Mouse (Mus musculus): ENCODE measurements around the gene Tceanc2. TPM values are rescaled to one million over a fixed set of nuclear protein-coding genes. Genes with fewer than 3 reads are reported as not detected.

Gene Tceanc2
- polyA plus RNA-seq, 1 experiment: 15.7 TPM

GRCm38 (mm10) chr4:107183203-107183602, 4.3 kb upstream of the Tceanc2 start:
- Histone ChIP-seq H3K27ac (ENCODE audit: insufficient read depth, low read length) (no peak overlapping the region), H3K36me3 (ENCODE audit: control insufficient read depth, insufficient read depth, low read length, poor library complexity, severe bottlenecking) (peaks cover 13% of the 10 kb centered on the region), H3K27me3 (ENCODE audit: control insufficient read depth, insufficient read depth, low read length, poor library complexity, severe bottlenecking) (no peaks in the 10 kb centered on the region), H3K9me3 (replicated peaks; ENCODE audit: control insufficient read depth, insufficient read depth, low read length, poor library complexity, severe bottlenecking) (no peaks in the 10 kb centered on the region), H3K9ac (ENCODE audit: low read depth, poor library complexity, severe bottlenecking) (no peak overlapping the region), H3K4me1 (ENCODE audit: control insufficient read depth, insufficient read depth, low read length) (peaks cover 2% of the 10 kb centered on the region), H3K4me3 (ENCODE audit: low read depth, low read length) (no peak overlapping the region)
- TF ChIP-seq EP300 (IDR thresholded peaks at IDR 0.05; ENCODE audit: insufficient read depth, low read depth, low read length): no peak
- no peak for TF ChIP-seq CTCF (IDR thresholded peaks at IDR 0.05; ENCODE audit: low read depth, low read length)
- no peak for TF ChIP-seq POLR2A (IDR thresholded peaks at IDR 0.05; ENCODE audit: insufficient read depth, low read length)

DNA sequence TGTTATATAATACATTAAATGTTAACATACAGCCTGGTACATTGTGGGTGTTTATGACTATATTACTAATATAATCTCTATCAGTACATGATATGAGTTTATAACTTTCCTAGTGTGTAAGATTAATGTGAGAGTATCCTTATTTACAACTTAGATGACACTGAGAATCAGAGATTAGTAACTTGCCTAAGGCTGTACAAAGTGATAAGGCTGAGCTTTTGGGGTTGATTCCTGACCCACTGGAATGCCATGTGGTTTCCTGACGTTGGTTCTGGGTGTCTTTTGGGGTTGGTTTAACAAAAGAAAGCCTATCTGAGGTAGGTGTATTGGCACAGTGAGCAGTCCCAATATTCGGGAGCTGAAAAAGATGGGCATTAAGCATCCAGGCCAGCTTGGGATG, 3.9 kb upstream of the Tceanc2 start:
- no peak overlapping the region for H3K4me3 ChIP-seq (ENCODE audit: low read depth, low read length)
- H3K9ac ChIP-seq (ENCODE audit: low read depth, poor library complexity, severe bottlenecking): no peak overlapping the region
- H3K36me3 ChIP-seq (ENCODE audit: control insufficient read depth, insufficient read depth, low read length, poor library complexity, severe bottlenecking): peaks cover 11% of the 10 kb centered on the region
- H3K27me3 ChIP-seq (ENCODE audit: control insufficient read depth, insufficient read depth, low read length, poor library complexity, severe bottlenecking): no peaks in the 10 kb centered on the region
- H3K9me3 ChIP-seq (replicated peaks; ENCODE audit: control insufficient read depth, insufficient read depth, low read length, poor library complexity, severe bottlenecking): no peaks in the 10 kb centered on the region
- no peak for TF ChIP-seq POLR2A (IDR thresholded peaks at IDR 0.05; ENCODE audit: insufficient read depth, low read length)
- TF ChIP-seq CTCF (IDR thresholded peaks at IDR 0.05; ENCODE audit: low read depth, low read length): no peak
- no peak for TF ChIP-seq EP300 (IDR thresholded peaks at IDR 0.05; ENCODE audit: insufficient read depth, low read depth, low read length)
- peaks cover 2% of the 10 kb centered on the region for H3K4me1 ChIP-seq (ENCODE audit: control insufficient read depth, insufficient read depth, low read length)
- no peak overlapping the region for H3K27ac ChIP-seq (ENCODE audit: insufficient read depth, low read length)

DNA sequence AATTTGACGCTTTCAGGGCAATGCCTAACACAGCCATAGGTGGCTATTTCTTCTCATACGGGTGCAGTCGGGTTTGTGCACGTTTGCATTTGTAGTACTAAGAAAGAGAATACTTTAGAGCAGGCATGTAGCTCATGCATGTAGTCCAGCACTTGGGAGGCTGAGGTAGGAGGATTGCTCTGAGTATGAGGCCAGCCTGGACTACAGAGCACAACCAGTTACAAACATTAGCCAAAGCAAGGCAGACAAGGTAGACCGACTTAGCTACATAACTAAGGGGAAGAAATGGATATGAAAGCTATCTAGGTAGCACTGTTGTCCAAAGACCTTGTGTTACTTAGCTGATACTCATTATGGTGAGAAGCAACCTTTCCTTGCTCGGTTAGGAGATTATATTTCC, 3.0 kb upstream of the Tceanc2 start:
- H3K36me3 ChIP-seq (ENCODE audit: control insufficient read depth, insufficient read depth, low read length, poor library complexity, severe bottlenecking): peaks cover 8% of the 10 kb centered on the region
- no peaks in the 10 kb centered on the region for H3K27me3 ChIP-seq (ENCODE audit: control insufficient read depth, insufficient read depth, low read length, poor library complexity, severe bottlenecking)
- H3K27ac ChIP-seq (ENCODE audit: insufficient read depth, low read length): no peak overlapping the region
- H3K9me3 ChIP-seq (replicated peaks; ENCODE audit: control insufficient read depth, insufficient read depth, low read length, poor library complexity, severe bottlenecking): no peaks in the 10 kb centered on the region
- peaks cover 2% of the 10 kb centered on the region for H3K4me1 ChIP-seq (ENCODE audit: control insufficient read depth, insufficient read depth, low read length)
- no peak overlapping the region for H3K4me3 ChIP-seq (ENCODE audit: low read depth, low read length)
- no peak for TF ChIP-seq POLR2A (IDR thresholded peaks at IDR 0.05; ENCODE audit: insufficient read depth, low read length)
- no peak for TF ChIP-seq EP300 (IDR thresholded peaks at IDR 0.05; ENCODE audit: insufficient read depth, low read depth, low read length)
- no peak for TF ChIP-seq CTCF (IDR thresholded peaks at IDR 0.05; ENCODE audit: low read depth, low read length)
- no peak overlapping the region for H3K9ac ChIP-seq (ENCODE audit: low read depth, poor library complexity, severe bottlenecking)

DNA sequence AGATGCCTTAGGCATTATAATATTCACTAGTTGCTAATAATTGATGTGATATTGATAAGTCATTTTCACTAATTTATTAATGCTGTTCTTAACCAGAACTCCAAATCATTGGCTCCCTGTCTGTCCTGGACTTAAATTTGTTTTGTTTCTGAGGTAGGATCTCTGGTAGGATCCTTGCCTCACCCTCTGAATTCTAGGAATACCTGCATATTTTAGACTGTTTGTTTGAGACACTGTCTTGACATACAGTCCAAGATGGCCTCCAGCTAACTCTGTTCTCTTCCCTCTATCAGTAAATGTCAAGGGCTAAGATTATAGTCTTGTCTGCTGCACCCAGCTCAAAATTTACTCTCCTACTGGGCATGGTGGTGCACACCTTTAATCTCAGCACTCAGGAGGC, 1.8 kb upstream of the Tceanc2 start:
- 0 out of 2 replicates have a peak overlapping the region, but pooled peaks have one; percentile 47 for H3K27ac ChIP-seq (ENCODE audit: insufficient read depth, low read length)
- H3K36me3 ChIP-seq (ENCODE audit: control insufficient read depth, insufficient read depth, low read length, poor library complexity, severe bottlenecking): peaks cover 2% of the 10 kb centered on the region
- no peak overlapping the region for H3K9ac ChIP-seq (ENCODE audit: low read depth, poor library complexity, severe bottlenecking)
- no peak for TF ChIP-seq EP300 (IDR thresholded peaks at IDR 0.05; ENCODE audit: insufficient read depth, low read depth, low read length)
- TF ChIP-seq CTCF (IDR thresholded peaks at IDR 0.05; ENCODE audit: low read depth, low read length): no peak
- no peak for TF ChIP-seq POLR2A (IDR thresholded peaks at IDR 0.05; ENCODE audit: insufficient read depth, low read length)
- H3K9me3 ChIP-seq (replicated peaks; ENCODE audit: control insufficient read depth, insufficient read depth, low read length, poor library complexity, severe bottlenecking): no peaks in the 10 kb centered on the region
- peaks cover 2% of the 10 kb centered on the region for H3K4me1 ChIP-seq (ENCODE audit: control insufficient read depth, insufficient read depth, low read length)
- H3K4me3 ChIP-seq (ENCODE audit: low read depth, low read length): 0 out of 2 replicates have a peak overlapping the region, but pooled peaks have one; percentile 9
- H3K27me3 ChIP-seq (ENCODE audit: control insufficient read depth, insufficient read depth, low read length, poor library complexity, severe bottlenecking): no peaks in the 10 kb centered on the region

- H3K27me3 ChIP-seq (ENCODE audit: control insufficient read depth, insufficient read depth, low read length, poor library complexity, severe bottlenecking): no peaks in the 10 kb centered on the region
- peak overlapping the region; percentile 86 for H3K4me3 ChIP-seq (ENCODE audit: low read depth, low read length)
- H3K9me3 ChIP-seq (replicated peaks; ENCODE audit: control insufficient read depth, insufficient read depth, low read length, poor library complexity, severe bottlenecking): no peaks in the 10 kb centered on the region; the same call in 1 of the 2 replicates
- peak overlapping the region; percentile 80 for H3K9ac ChIP-seq (ENCODE audit: low read depth, poor library complexity, severe bottlenecking)
- no peaks in the 10 kb centered on the region for H3K36me3 ChIP-seq (ENCODE audit: control insufficient read depth, insufficient read depth, low read length, poor library complexity, severe bottlenecking)
- H3K4me1 ChIP-seq (ENCODE audit: control insufficient read depth, insufficient read depth, low read length): peaks cover 2% of the 10 kb centered on the region
- TF ChIP-seq POLR2A (IDR thresholded peaks at IDR 0.05; ENCODE audit: insufficient read depth, low read length): no peak
- no peak for TF ChIP-seq CTCF (IDR thresholded peaks at IDR 0.05; ENCODE audit: low read depth, low read length)
- TF ChIP-seq EP300 (IDR thresholded peaks at IDR 0.05; ENCODE audit: insufficient read depth, low read depth, low read length): no peak
- H3K27ac ChIP-seq (ENCODE audit: insufficient read depth, low read length): peak overlapping the region; percentile 42; the same call in 1 of the 2 replicates
Measured at GRCm38 (mm10) chr4:107179561-107179960, 645 bp upstream of the Tceanc2 start.

DNA sequence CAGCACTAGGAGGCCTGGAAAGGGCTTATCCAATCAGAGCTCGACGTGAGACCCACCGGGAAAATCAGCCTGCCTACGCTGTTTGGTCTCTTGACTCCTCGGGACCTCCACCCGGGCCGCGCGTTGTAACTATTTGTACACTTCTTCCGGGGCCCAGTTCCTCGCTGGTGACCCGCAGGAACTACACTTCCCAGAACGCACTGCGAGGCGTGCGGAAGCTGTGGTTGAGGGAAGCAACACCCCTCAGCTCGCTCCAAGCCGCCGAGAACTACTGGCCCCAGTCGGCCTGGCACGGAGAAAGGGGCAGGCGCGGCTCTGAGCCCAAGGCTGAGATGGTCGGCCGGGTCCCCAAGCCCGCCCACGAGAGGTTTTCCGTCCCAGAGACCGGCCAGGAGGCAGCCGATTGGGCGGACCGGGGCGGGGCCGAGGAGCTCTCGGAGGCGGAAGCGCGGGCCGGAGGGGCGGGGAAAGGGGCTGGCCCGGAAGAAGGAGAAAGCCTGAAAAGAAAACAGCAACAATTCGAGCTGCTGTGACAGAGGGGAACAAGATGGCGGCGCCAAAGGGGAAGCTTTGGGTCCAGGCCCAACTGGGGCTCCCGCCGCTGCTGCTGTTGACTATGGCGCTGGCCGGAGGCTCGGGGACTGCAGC, 610 bp downstream of the Tceanc2 start, which contains the start of gene Tmem59:
Gene Tmem59 (plus strand): TSS at position 218 of the 648 bp plus-strand sequence.
- H3K4me3 ChIP-seq (ENCODE audit: low read depth, low read length): peak within 1 kb of the TSS; percentile 86
- H3K9ac ChIP-seq (ENCODE audit: low read depth, poor library complexity, severe bottlenecking): peak within 1 kb of the TSS; percentile 80
- peaks cover 6% of the 10 kb centered on the region for H3K9me3 ChIP-seq (replicated peaks; ENCODE audit: control insufficient read depth, insufficient read depth, low read length, poor library complexity, severe bottlenecking)
- H3K27ac ChIP-seq (ENCODE audit: insufficient read depth, low read length): peak within 1 kb of the TSS; percentile 63
- TF ChIP-seq CTCF (IDR thresholded peaks at IDR 0.05; ENCODE audit: low read depth, low read length) (no peak), POLR2A (IDR thresholded peaks at IDR 0.05; ENCODE audit: insufficient read depth, low read length) (peak; percentile 32)
- no peaks in the 10 kb centered on the region for H3K27me3 ChIP-seq (ENCODE audit: control insufficient read depth, insufficient read depth, low read length, poor library complexity, severe bottlenecking)
- H3K36me3 ChIP-seq (ENCODE audit: control insufficient read depth, insufficient read depth, low read length, poor library complexity, severe bottlenecking): no peaks in the 10 kb centered on the region; the same call in 1 of the 2 replicates
- peaks cover 2% of the 10 kb centered on the region for H3K4me1 ChIP-seq (ENCODE audit: control insufficient read depth, insufficient read depth, low read length)

Data from ES-Bruce4 (cell line).